Mouse (Mus musculus): Measurements from ENCODE around the gene 4931414P19Rik. TPM values are rescaled to one million over a fixed set of nuclear protein-coding genes. Genes with fewer than 3 reads are reported as not detected.

Gene 4931414P19Rik
- polyA plus RNA-seq, 1 experiment from 2014 or later: 12.2 TPM

DNA sequence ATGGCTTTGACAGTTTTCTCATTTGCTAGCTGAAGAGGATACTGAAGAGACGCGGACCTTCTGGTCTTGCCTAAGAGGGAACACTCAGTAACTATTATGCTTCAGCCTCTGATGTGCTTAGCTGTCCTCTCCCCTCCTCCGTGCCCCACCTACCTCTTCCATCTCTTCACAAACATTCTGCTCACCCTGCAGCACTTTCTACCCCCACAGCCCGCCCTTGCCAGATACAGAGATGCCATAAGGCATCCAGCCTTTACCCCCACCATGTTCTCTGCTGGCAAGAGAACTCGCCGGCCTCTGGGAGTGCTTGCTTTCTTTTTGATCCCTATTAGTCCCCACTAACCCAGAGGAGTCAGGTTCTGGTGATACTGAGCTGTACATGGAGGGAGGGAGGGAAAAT is 4.9 kb upstream of the 4931414P19Rik start:
- ChIA-PET POLR2A (no interaction called here), CTCF (interaction anchor here (0.9 to 1.5 kb wide), 4 partner anchors 16 to 82 kb away, joined by 3 to 5 read pairs (median 4); partner anchors contain the start of gene Cdh24)
- no peak for TF ChIP-seq CTCF (IDR thresholded peaks at IDR 0.05)
- DNase-seq (ENCODE audit: low read depth, low spot score): no peak
- in situ Hi-C loops (cut with MboI; ENCODE audit: low pct_unique_long_range_greater_than_20kb): no loop called here
- H3K27me3 ChIP-seq: no peaks in the 10 kb centered on the region
- no peak for ATAC-seq

DNA sequence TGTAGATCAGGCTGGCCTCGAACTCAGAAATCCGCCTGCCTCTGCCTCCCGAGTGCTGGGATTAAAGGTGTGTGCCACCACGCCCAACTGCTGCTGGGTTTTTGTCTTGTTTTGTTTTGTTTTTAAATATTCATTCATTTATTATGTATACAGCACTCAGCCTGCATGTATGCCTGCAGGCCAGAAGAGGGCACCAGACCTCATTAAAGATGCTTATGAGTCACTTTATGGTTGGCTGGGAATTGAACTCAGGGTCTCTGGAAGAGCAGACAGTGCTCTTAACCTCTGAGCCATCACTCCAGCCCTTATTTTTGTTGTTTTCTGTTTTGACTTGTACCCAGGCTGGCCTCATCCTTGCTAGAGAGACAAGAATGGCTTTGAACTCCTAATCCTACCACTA is 4.2 kb upstream of the 4931414P19Rik start:
- DNase-seq (ENCODE audit: low read depth, low spot score) (no peak), ATAC-seq (no peak)
- POLR2A ChIA-PET: no interaction called here
- TF ChIP-seq CTCF (IDR thresholded peaks at IDR 0.05): peak; percentile 81
- in situ Hi-C loops (cut with MboI; ENCODE audit: low pct_unique_long_range_greater_than_20kb): no loop called here
- no peaks in the 10 kb centered on the region for H3K27me3 ChIP-seq
- CTCF ChIA-PET: interaction anchor here (0.9 to 1.5 kb wide), 5 partner anchors 15 to 41 kb away, joined by 3 to 5 read pairs (median 4); no protein-coding TSS in a partner anchor

DNA sequence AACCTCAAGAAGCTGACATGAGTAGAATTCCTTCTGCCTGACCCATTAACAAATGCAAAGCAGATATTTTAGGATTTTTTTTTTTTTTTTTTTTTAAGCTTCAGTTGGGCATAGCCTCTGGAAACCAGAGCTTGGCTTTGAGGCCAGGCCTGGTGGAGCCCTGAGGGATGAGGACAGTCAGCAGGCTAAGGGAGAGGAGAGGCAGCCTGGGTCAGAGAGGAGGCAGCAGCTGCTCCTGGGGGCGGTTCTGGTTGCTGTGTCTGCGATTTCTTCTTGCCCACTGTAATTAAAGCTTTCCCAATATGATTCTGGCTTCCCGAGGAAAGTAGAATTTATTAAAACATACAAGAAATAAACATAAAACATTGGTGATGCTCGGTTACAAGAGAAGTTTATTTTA is 3.5 kb upstream of the 4931414P19Rik start:
- DNase-seq (ENCODE audit: low read depth, low spot score): no peak
- no peak for TF ChIP-seq CTCF (IDR thresholded peaks at IDR 0.05)
- no peaks in the 10 kb centered on the region for H3K27me3 ChIP-seq
- ChIA-PET CTCF (interaction anchor here (0.9 to 1.3 kb wide), 5 partner anchors 15 to 40 kb away, joined by 3 to 5 read pairs (median 3); no protein-coding TSS in a partner anchor), POLR2A (interaction anchor here (0.6 kb wide), 1 partner anchor 69 kb away, joined by 4 read pairs; no protein-coding TSS in a partner anchor)
- no peak for ATAC-seq
- in situ Hi-C loops (cut with MboI; ENCODE audit: low pct_unique_long_range_greater_than_20kb): no loop called here

DNA sequence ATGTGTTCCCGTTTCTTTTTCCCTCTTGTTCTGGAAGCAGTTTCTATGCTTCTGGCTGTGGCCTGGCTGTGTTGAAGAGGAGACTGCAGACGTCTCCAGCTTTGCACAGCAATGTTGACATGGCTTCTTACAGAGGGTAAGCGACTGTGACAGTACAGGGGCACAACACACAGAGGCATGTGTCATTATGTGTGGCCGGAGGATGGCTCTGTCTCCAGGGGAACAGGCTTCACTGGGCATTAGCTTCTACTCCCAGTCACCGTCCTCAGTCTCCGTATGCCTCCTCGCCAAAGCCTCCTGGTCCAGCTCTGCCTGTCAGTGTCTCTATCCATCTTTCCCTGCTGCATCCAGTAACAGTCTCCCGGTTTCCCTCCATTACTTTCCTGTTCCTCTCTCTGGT is 1.4 kb upstream of the 4931414P19Rik start:
- POLR2A ChIA-PET: no interaction called here
- no peak for TF ChIP-seq CTCF (IDR thresholded peaks at IDR 0.05)
- CTCF ChIA-PET: interaction anchor here (1.6 kb wide), 1 partner anchor 79 kb away, joined by 4 read pairs; no protein-coding TSS in a partner anchor
- in situ Hi-C loops (cut with MboI; ENCODE audit: low pct_unique_long_range_greater_than_20kb): no loop called here
- ATAC-seq (no peak), DNase-seq (ENCODE audit: low read depth, low spot score) (no peak)
- H3K27me3 ChIP-seq: no peaks in the 10 kb centered on the region

DNA sequence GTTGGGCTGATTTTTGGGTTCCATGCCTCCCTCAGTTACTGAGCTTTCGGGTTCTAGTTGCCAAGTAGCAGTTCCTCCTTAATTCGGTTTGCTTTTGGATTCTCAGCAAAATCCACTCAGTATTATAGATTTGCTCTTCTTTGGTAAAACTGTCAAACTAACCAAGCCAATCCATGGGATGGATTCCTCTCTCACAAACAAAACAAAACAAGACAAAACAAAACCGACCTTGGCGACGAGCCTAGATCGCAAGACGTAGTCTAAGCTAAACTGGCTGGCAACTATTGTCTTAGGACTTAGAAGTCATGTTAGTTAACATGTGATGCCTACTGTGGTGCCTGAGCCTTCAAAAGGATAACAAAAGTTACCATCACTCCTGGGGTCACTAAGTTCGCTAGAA is 2.1 kb downstream of the 4931414P19Rik start:
- CTCF ChIA-PET: no interaction called here
- POLR2A ChIA-PET: interaction anchor here (0.7 to 0.9 kb wide), 2 partner anchors 13 to 32 kb away, joined by 3 to 4 read pairs; no protein-coding TSS in a partner anchor
- no peaks in the 10 kb centered on the region for H3K27me3 ChIP-seq
- in situ Hi-C loops (cut with MboI; ENCODE audit: low pct_unique_long_range_greater_than_20kb): no loop called here
- no peak for TF ChIP-seq CTCF (IDR thresholded peaks at IDR 0.05)
- ATAC-seq (no peak), DNase-seq (ENCODE audit: low read depth, low spot score) (no peak)

DNA sequence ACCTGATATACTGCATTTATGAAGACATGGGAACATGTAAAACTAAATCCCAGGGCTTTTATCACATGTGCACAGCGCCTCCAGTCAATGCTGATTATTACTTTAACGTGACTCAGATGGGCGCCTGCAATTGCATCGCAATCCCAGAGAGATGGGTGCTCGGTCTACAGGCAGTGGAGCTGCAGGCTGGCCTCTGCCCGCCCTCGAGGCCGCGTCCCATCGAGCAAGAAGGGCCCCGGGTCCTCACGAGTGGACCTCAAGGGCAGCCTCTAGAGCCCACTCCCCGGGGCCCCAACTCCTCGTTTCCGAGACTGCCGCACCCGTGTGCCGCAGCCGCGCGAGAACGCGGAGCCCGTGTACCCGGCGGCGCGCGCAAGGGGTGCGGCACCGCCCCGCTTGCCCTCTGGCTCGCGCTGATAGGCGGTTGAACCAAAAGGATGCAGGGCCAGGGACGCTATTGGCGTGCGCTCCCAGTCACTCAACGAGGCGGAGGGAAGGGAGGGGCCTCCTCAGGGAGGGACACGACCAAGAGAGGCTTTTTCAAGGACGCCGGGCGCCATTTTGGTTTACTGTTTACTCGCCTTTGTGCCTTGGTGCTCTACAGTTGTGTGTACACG is 2.6 kb downstream of the 4931414P19Rik start:
- DNase-seq (ENCODE audit: low read depth, low spot score) (no peak), ATAC-seq (peak; percentile 99)
- POLR2A ChIA-PET: no interaction called here
- CTCF ChIA-PET: no interaction called here
- H3K27me3 ChIP-seq: no peaks in the 10 kb centered on the region
- TF ChIP-seq CTCF (IDR thresholded peaks at IDR 0.05): no peak
- in situ Hi-C loops (cut with MboI; ENCODE audit: low pct_unique_long_range_greater_than_20kb): no loop called here

DNA sequence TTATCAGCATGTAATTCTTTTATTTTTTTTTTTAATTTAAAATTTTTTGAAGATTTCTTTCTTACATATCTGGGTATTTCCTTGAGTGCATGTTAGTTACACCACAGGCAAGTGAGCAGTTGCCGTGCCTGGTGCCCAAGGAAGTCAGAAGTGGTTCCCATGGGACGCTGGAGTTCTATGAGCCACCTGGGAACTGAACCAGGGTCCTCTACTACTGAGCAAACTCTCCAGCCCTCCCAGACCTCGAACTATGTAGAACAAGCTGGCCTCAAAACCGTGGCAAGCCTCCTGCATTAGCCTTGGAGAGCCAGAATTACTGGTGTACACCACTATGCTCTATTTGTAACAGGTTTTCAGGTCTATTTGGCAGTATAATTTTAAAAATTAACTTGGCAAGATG is 3.2 kb downstream of the 4931414P19Rik start:
- H3K27me3 ChIP-seq: no peaks in the 10 kb centered on the region
- in situ Hi-C loops (cut with MboI; ENCODE audit: low pct_unique_long_range_greater_than_20kb): no loop called here
- ChIA-PET POLR2A (no interaction called here), CTCF (no interaction called here)
- no peak for DNase-seq (ENCODE audit: low read depth, low spot score)
- TF ChIP-seq CTCF (IDR thresholded peaks at IDR 0.05): no peak
- no peak for ATAC-seq

DNA sequence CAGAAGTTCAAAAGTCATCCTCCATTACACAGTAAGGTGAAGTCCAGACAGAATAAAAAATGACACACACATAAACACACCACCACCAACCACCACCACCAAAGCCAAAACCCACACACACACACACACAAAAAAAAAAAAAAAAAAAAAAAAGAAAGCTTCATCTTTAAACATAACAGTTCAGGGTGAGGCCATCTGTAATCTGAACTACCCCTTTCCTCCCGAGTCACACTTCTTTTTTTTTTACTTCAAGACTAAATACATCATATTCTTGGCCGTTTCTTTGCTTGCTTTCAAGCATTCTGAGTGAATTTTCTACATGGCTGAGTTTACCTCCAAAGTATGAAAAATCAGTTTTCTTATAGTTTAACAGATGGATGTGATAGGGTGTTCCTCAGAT is 4.2 kb downstream of the 4931414P19Rik start:
- in situ Hi-C loops (cut with MboI; ENCODE audit: low pct_unique_long_range_greater_than_20kb): no loop called here
- TF ChIP-seq CTCF (IDR thresholded peaks at IDR 0.05): no peak
- DNase-seq (ENCODE audit: low read depth, low spot score) (no peak), ATAC-seq (no peak)
- ChIA-PET POLR2A (interaction anchor here (0.6 kb wide), 1 partner anchor 47 kb away, joined by 7 read pairs; no protein-coding TSS in a partner anchor), CTCF (interaction anchor here (1.1 to 1.2 kb wide), 2 partner anchors 14 to 18 kb away, joined by 3 read pairs; no protein-coding TSS in a partner anchor)
- H3K27me3 ChIP-seq: no peaks in the 10 kb centered on the region

DNA sequence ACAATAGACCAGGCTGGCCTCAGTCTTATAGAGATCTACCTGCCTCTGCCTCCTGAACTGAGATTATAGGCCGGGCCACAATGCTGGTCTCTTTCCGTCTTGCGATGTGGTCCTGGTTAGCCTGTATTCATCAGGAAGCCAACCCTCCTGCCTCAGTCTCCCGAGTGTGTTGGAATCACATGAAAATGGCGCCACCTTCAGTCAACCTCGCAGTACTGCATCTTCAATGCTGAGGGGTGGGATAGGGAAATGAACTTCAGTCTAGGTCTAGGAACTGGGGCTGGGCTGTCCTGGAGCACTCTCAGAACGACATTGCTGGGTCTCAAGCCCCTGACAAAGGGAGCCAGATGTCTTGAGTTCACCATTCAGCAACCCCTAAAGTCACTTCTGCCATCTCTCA is 8.7 kb downstream of the 4931414P19Rik start:
- POLR2A ChIA-PET: interaction anchor here (0.7 kb wide), 1 partner anchor 24 kb away, joined by 3 read pairs; no protein-coding TSS in a partner anchor
- in situ Hi-C loops (cut with MboI; ENCODE audit: low pct_unique_long_range_greater_than_20kb): no loop called here
- CTCF ChIA-PET: interaction anchor here (2.6 kb wide), 1 partner anchor 13 kb away, joined by 13 read pairs; no protein-coding TSS in a partner anchor
- ATAC-seq (no peak), DNase-seq (ENCODE audit: low read depth, low spot score) (no peak)
- H3K27me3 ChIP-seq: no peaks in the 10 kb centered on the region
- TF ChIP-seq CTCF (IDR thresholded peaks at IDR 0.05): no peak

DNA sequence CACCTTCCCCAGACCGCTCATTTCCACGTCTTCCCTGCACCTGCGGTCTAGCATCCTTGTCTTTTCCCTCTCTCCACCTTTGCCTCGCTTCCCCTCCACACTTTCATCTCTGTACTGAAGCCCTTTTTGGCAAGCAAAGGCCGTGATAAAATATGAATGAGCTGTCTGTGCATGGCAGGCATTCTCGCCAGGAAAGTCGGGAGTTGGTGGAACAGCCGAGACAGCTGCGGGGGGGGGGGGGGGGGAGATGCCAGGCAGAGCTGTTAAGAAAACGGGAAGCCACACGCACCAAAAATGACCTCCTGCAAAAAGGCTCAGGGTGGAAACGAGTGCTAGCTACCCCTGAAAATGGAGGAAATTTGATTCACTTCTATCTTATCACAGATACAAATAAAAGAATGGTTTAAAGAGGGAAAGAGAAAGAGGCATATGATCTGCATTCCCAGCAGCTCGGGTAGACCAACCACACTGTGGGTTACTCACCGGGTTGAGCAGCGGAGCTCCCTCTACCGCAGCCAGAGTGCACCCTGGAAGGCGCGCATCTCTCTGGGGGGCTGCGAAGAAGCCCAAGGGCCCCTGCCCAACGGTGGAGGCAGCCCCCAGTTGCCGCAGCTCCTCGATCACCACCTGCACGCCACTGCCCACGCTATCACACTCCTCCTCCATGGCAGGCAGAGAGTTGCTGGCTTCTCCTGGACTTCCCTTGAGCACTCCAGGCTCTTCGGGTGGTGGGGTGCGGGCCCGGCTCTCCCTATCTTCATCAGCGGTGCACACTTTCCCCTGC is 11.0 kb downstream of the 4931414P19Rik start:
- in situ Hi-C loops (cut with MboI; ENCODE audit: low pct_unique_long_range_greater_than_20kb): no loop called here
- no peak for TF ChIP-seq CTCF (IDR thresholded peaks at IDR 0.05)
- no peaks in the 10 kb centered on the region for H3K27me3 ChIP-seq
- ChIA-PET CTCF (interaction anchor here (0.7 to 2.6 kb wide), 6 partner anchors 11 to 25 kb away, joined by 3 to 13 read pairs (median 3); no protein-coding TSS in a partner anchor), POLR2A (interaction anchor here (0.7 kb wide), 1 partner anchor 9 kb away, joined by 3 read pairs; no protein-coding TSS in a partner anchor)
- no peak for ATAC-seq
- no peak for DNase-seq (ENCODE audit: low read depth, low spot score)
